Mouse (Mus musculus) MEL (cell line): ENCODE measurements around the gene Zfp362.

Source experiments
- CHD1 ChIP-seq: IDR thresholded peaks from 2 replicates; pipeline ENCODE4 v1.6.1; 2012; ENCODE audit warnings: low read depth, mild to moderate bottlenecking, inconsistent platforms, low read length, improper control_type of control experiment
- CTCF ChIP-seq, 3 experiments: IDR thresholded peaks in 2 of 3; conservative IDR thresholded peaks in 1 of 3; 2 replicates each; pipeline ENCODE4 v1.5.1; 2011 to 2012; ENCODE audit warnings: low read length in 3 of 3, low read depth in 2 of 3, mild to moderate bottlenecking in 2 of 3, improper control_type of control experiment in 1 of 3, inconsistent platforms in 1 of 3, mixed read lengths in 1 of 3, moderate library complexity in 1 of 3; ENCODE audit not compliant: control insufficient read depth in 1 of 3, insufficient read depth in 1 of 3, poor library complexity in 1 of 3, severe bottlenecking in 1 of 3
- EP300 ChIP-seq, 2 experiments: IDR thresholded peaks; 2 replicates each; pipeline ENCODE4 v1.6.1; 2011; ENCODE audit warnings: improper control_type of control experiment in 2 of 2, low read length in 2 of 2, low read depth in 1 of 2, mild to moderate bottlenecking in 1 of 2
- MAFK ChIP-seq: IDR thresholded peaks from 2 replicates; pipeline ENCODE4 v1.6.1; 2011; ENCODE audit warnings: low read depth, mild to moderate bottlenecking, low read length, improper control_type of control experiment, borderline replicate concordance
- MAX ChIP-seq: IDR thresholded peaks from 2 replicates; pipeline ENCODE4 v1.6.1; 2011; ENCODE audit warnings: low read length, improper control_type of control experiment
- MYB ChIP-seq: IDR thresholded peaks from 2 replicates; pipeline ENCODE4 v1.6.1; 2011; ENCODE audit warnings: mild to moderate bottlenecking, low read depth, low read length, improper control_type of control experiment
- POLR2A ChIP-seq, 2 experiments: IDR thresholded peaks; 2 replicates each; pipeline ENCODE4 v1.6.1; 2011 to 2012; ENCODE audit warnings: low read length in 2 of 2, mild to moderate bottlenecking in 2 of 2, control low read depth in 1 of 2, improper control_type of control experiment in 1 of 2, low read depth in 1 of 2, moderate library complexity in 1 of 2; ENCODE audit not compliant: control insufficient read depth in 1 of 2, insufficient read depth in 1 of 2, poor library complexity in 1 of 2
- POLR2AphosphoS2 ChIP-seq: IDR thresholded peaks from 2 replicates; pipeline ENCODE4 v1.6.1; 2011; ENCODE audit warnings: low read length, improper control_type of control experiment
- POLR2AphosphoS5 ChIP-seq: IDR thresholded peaks from 2 replicates; pipeline ENCODE4 v1.6.1; 2012; ENCODE audit warnings: low read depth, borderline replicate concordance, mild to moderate bottlenecking, inconsistent platforms, low read length, moderate library complexity, mixed read lengths
- UBTF ChIP-seq: IDR thresholded peaks from 2 replicates; pipeline ENCODE4 v1.6.1; 2012; ENCODE audit warnings: low read depth, mild to moderate bottlenecking, inconsistent platforms, low read length, improper control_type of control experiment, moderate library complexity, borderline replicate concordance; ENCODE audit not compliant: insufficient read depth
- USF2 ChIP-seq, 2 experiments: IDR thresholded peaks; 2 replicates each; pipeline ENCODE4 v1.6.1; 2011 to 2012; ENCODE audit warnings: improper control_type of control experiment in 2 of 2, low read length in 2 of 2, borderline replicate concordance in 1 of 2, inconsistent platforms in 1 of 2, low read depth in 1 of 2, mild to moderate bottlenecking in 1 of 2; ENCODE audit not compliant: insufficient read depth in 1 of 2
- ZC3H11A ChIP-seq: IDR thresholded peaks from 2 replicates; pipeline ENCODE4 v1.6.1; 2012; ENCODE audit warnings: low read depth, mild to moderate bottlenecking, inconsistent platforms, low read length, improper control_type of control experiment
- ZKSCAN1 ChIP-seq: IDR thresholded peaks from 2 replicates; pipeline ENCODE4 v1.6.1; 2012; ENCODE audit warnings: low read depth, mild to moderate bottlenecking, inconsistent platforms, low read length, improper control_type of control experiment, moderate library complexity

GRCm38 (mm10) chr4:128784950-128785631, 20.8 kb downstream of the Zfp362 start:
- TF ChIP-seq POLR2A (IDR thresholded peaks at IDR 0.05; ENCODE audit: control insufficient read depth in 1 of 2, insufficient read depth in 1 of 2, low read depth in 1 of 2, low read length in 2 of 2, poor library complexity in 1 of 2): no peak
- TF ChIP-seq ZKSCAN1: no peak
- TF ChIP-seq CTCF (IDR thresholded peaks at IDR 0.05 in 2 of 3, conservative IDR thresholded peaks at IDR 0.05 in 1 of 3; ENCODE audit: control insufficient read depth in 1 of 3, insufficient read depth in 1 of 3, low read depth in 2 of 3, low read length in 3 of 3, poor library complexity in 1 of 3, severe bottlenecking in 1 of 3): no peak
- TF ChIP-seq MAFK: no peak
- TF ChIP-seq USF2 (IDR thresholded peaks at IDR 0.05; ENCODE audit: borderline replicate concordance in 1 of 2, insufficient read depth in 1 of 2, low read depth in 1 of 2, low read length in 2 of 2): no peak
- TF ChIP-seq POLR2AphosphoS2: no peak
- TF ChIP-seq MYB: no peak
- TF ChIP-seq UBTF: no peak
- TF ChIP-seq ZC3H11A: no peak
- TF ChIP-seq MAX: no peak
- no peak for TF ChIP-seq POLR2AphosphoS5
- TF ChIP-seq EP300 (IDR thresholded peaks at IDR 0.05; ENCODE audit: low read depth in 1 of 2, low read length in 2 of 2): no peak
- no peak for TF ChIP-seq CHD1
